Mouse (Mus musculus) liver, postnatal 0 days (tissue): ENCODE measurements around the gene Tbc1d14. TPM values are rescaled to one million over a fixed set of nuclear protein-coding genes. Genes with fewer than 3 reads are reported as not detected.

Experiments used
- ATAC-seq: fragments of 200-750 bp; cut with Nextera tagmentation; 2 replicates; pipeline ENCODE4 v1.8.0; 2017; ENCODE audit warnings: mild to moderate bottlenecking, moderate library complexity
- DNase-seq: peaks from one replicate; pipeline ENCODE4 v3.0.0-alpha.2; 2016
- H3K27ac ChIP-seq: fragments of 300-500 bp; sonication (generic); 2 replicates; pipeline ENCODE4 v1.5.1; 2014; ENCODE audit warnings: antibody characterized with exemption, moderate library complexity, mild to moderate bottlenecking, low read depth
- H3K27me3 ChIP-seq: fragments of 300-500 bp; sonication (generic); 2 replicates; pipeline ENCODE4 v1.6.1; 2014; ENCODE audit warnings: low read length, control low read depth, mixed read lengths; ENCODE audit not compliant: insufficient read depth
- H3K36me3 ChIP-seq: fragments of 300-500 bp; sonication (generic); replicated peaks from 2 replicates; pipeline ENCODE4 v1.6.1; 2014; ENCODE audit warnings: mild to moderate bottlenecking, control low read depth, low read length, moderate library complexity, mixed read lengths; ENCODE audit not compliant: insufficient read depth
- H3K4me1 ChIP-seq: fragments of 300-500 bp; sonication (generic); 2 replicates; pipeline ENCODE4 v1.6.1; 2014; ENCODE audit warnings: antibody characterized with exemption, mild to moderate bottlenecking, control low read depth; ENCODE audit not compliant: insufficient read depth
- H3K4me2 ChIP-seq: fragments of 300-500 bp; sonication (generic); 2 replicates; pipeline ENCODE4 v1.6.1; 2014; ENCODE audit warnings: low read depth, mild to moderate bottlenecking, low read length, moderate library complexity, mixed read lengths
- H3K4me3 ChIP-seq: fragments of 300-500 bp; sonication (generic); 2 replicates; pipeline ENCODE4 v1.5.1; 2014; ENCODE audit warnings: low read depth, low read length
- H3K9ac ChIP-seq: fragments of 300-500 bp; sonication (generic); replicated peaks from 2 replicates; pipeline ENCODE4 v1.6.1; 2014; ENCODE audit warnings: mild to moderate bottlenecking, moderate library complexity
- H3K9me3 ChIP-seq: fragments of 300-500 bp; sonication (generic); 2 replicates; pipeline ENCODE4 v1.6.1; 2016; ENCODE audit warnings: mild to moderate bottlenecking, control low read depth, low read length, mixed read lengths
- CTCF ChIP-seq: sonication (generic); IDR thresholded peaks from 2 replicates; pipeline ENCODE4 v1.5.1; 2016; ENCODE audit warnings: antibody characterized with exemption, low read depth
- EP300 ChIP-seq: IDR thresholded peaks from 2 replicates; pipeline ENCODE4 v1.6.1; 2016; ENCODE audit warnings: antibody characterized with exemption, low read depth, mild to moderate bottlenecking
- WGBS: fragments of 180-500 bp; shearing (Covaris S2); extraction: QIAGEN DNeasy Blood & Tissue Kit; methylation state at CpG from one replicate; pipeline ENCODE4 v1.1.7; 2014; ENCODE audit not compliant: insufficient replicate concordance; 5-methylcytosine and 5-hydroxymethylcytosine counted together
- polyA plus RNA-seq: library from polyadenylated mRNA; unstranded; fragments of >200 nt; fragmentation: Nextera tagmentation; extraction: Ambion mirVana; gene quantifications from 2 replicates; pipeline ENCODE4 v1.2.1, GENCODE M21; 2015

Tbc1d14 gene
- polyA plus RNA-seq, 1 experiment from 2014 or later, result 6.5 TPM

- WGBS, result 93% methylated on average over 1 of the region's 1 CpGs
- Histone ChIP-seq H3K4me1 (no peaks in the 10 kb centered on the region), H3K27me3 (no peaks in the 10 kb centered on the region), H3K4me3 (no peak overlapping the region), H3K9ac (no peak overlapping the region), H3K27ac (no peak overlapping the region), H3K4me2 (no peak overlapping the region), H3K9me3 (no peaks in the 10 kb centered on the region), H3K36me3 (peaks cover 40% of the 10 kb centered on the region)
- DNase-seq (no peak), ATAC-seq (no peak)
- TF ChIP-seq CTCF (no peak), EP300 (no peak)
Measured at GRCm38 (mm10) chr5:36598883-36599282, 5.8 kb upstream of the Tbc1d14 start.

DNA sequence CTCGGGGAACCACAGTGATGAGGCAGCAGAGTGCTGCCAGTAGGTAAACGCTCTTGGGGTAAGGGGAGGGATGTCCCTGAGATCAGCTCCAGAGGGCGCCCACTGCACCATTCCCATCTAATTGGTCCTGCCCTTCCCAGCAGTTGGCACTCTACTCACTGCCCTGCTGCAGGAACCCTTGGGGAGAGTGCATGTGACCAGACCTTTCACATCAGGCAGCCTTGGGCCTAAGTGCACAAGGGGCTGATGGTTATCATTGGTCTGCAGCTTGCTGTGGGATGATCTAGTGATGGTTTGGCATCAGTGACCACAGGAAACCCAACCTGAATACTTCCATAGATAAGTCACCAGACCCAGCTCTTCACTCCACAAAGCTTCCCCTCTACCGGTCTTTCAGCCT, 4.6 kb upstream of the Tbc1d14 start:
- Histone ChIP-seq H3K4me1 (no peaks in the 10 kb centered on the region), H3K9ac (no peak overlapping the region), H3K36me3 (peaks cover 27% of the 10 kb centered on the region), H3K4me2 (no peak overlapping the region), H3K9me3 (no peaks in the 10 kb centered on the region), H3K4me3 (no peak overlapping the region), H3K27me3 (no peaks in the 10 kb centered on the region), H3K27ac (no peak overlapping the region)
- 20% methylated on average over 4 of the region's 4 CpGs for WGBS
- DNase-seq, result no peak
- no peak; the same call in 1 of the 2 replicates for ATAC-seq
- peak; percentile 52 for TF ChIP-seq CTCF
- no peak for TF ChIP-seq EP300

DNA sequence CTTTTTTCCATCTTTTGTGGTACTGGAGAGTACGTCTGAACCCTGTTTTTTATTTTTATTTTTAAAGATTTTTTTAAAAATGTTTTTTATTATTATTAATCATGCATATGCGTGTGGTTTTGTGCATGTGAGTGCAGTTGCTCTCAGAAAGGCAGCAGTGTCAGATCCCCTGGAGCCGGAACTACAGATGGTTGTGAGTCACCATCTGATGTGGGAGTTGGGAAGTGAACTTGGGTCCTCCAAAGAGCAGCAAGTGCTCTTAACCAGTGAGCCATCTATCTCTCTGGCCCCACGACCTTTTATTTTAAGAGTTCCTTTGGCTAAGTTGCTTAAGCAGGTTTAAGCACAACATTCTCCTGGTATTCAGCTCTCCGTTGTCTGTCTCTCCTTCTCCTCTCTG, 3.1 kb upstream of the Tbc1d14 start:
- no peak overlapping the region for H3K4me3 ChIP-seq
- H3K4me1 ChIP-seq, result no peaks in the 10 kb centered on the region
- TF ChIP-seq EP300 (no peak), CTCF (no peak)
- ATAC-seq (no peak), DNase-seq (no peak)
- no peaks in the 10 kb centered on the region for H3K9me3 ChIP-seq
- H3K27me3 ChIP-seq, result no peaks in the 10 kb centered on the region
- no peak overlapping the region for H3K4me2 ChIP-seq
- H3K27ac ChIP-seq, result no peak overlapping the region
- 60% methylated on average over 5 of the region's 5 CpGs for WGBS
- no peak overlapping the region for H3K9ac ChIP-seq
- H3K36me3 ChIP-seq, result peaks cover 14% of the 10 kb centered on the region

DNA sequence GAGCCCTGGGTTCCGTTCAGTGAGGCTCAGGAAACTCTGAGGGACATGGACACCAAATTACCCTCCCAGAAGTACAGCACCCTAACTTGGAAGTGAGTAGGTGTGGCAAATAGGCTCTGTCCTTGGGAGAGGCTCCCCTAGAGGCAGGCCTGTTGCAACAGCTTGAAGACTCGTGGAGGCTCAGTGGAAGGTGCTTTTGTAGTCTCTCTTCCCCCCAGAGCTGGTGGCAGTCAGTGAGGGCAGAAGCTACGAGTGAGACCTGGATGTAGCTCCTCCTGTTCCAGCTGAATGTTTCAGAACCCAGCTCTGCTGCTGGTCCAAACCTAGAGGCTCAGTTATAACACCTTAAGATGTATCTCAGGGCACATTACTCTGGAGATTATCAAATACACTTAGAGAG, 2.0 kb upstream of the Tbc1d14 start:
- Histone ChIP-seq H3K27ac (no peak overlapping the region), H3K4me3 (no peak overlapping the region)
- 20% methylated on average over 3 of the region's 3 CpGs for WGBS

DNA sequence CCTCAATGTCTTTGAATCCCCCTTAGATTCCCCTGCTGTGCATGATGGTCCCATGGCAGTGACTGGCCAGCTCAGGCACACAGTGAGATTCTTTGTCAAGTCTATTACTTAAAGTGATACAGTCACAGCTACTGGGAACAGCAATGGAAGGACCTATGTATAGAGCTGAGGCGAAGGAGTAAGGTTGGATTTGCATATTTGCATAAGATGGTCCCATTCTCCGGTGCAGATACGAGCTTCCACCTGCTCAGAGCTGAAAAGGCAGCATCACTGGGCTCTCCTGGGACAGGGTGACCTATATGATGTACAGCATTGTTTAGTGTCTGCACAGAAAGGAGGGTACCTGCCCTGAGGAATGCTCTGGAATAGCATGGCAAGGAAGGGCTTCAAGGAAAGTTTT, 1.3 kb upstream of the Tbc1d14 start:
- no peak overlapping the region for H3K27ac ChIP-seq
- H3K27me3 ChIP-seq, result no peaks in the 10 kb centered on the region
- H3K4me2 ChIP-seq, result no peak overlapping the region
- 81% methylated on average over 3 of the region's 3 CpGs for WGBS
- DNase-seq, result no peak
- 0 out of 2 replicates have a peak, but pooled peaks cover 2% of the 10 kb centered on the region for H3K36me3 ChIP-seq
- no peak overlapping the region for H3K9ac ChIP-seq
- H3K4me1 ChIP-seq, result no peaks in the 10 kb centered on the region
- no peaks in the 10 kb centered on the region for H3K9me3 ChIP-seq
- no peak for TF ChIP-seq EP300
- TF ChIP-seq CTCF, result no peak
- ATAC-seq, result no peak
- H3K4me3 ChIP-seq, result no peak overlapping the region

More for the DNA sequence above, 2.0 kb upstream of the Tbc1d14 start:
- DNase-seq, result no peak
- no peaks in the 10 kb centered on the region for H3K9me3 ChIP-seq
- H3K4me2 ChIP-seq, result no peak overlapping the region
- peaks cover 10% of the 10 kb centered on the region for H3K36me3 ChIP-seq
- no peak for ATAC-seq
- H3K9ac ChIP-seq, result no peak overlapping the region
- no peaks in the 10 kb centered on the region for H3K27me3 ChIP-seq
- no peaks in the 10 kb centered on the region for H3K4me1 ChIP-seq
- no peak for TF ChIP-seq EP300
- TF ChIP-seq CTCF, result peak; percentile 24

- ATAC-seq (no peak), DNase-seq (no peak)
- Histone ChIP-seq H3K4me3 (no peak overlapping the region), H3K4me1 (no peaks in the 10 kb centered on the region), H3K27me3 (no peaks in the 10 kb centered on the region), H3K36me3 (no peaks in the 10 kb centered on the region), H3K4me2 (no peak overlapping the region), H3K9me3 (no peaks in the 10 kb centered on the region), H3K9ac (no peak overlapping the region), H3K27ac (no peak overlapping the region)
- TF ChIP-seq EP300 (no peak), CTCF (no peak)
- 36% methylated on average over 5 of the region's 5 CpGs for WGBS
Measured at GRCm38 (mm10) chr5:36590499-36590920, 2.6 kb downstream of the Tbc1d14 start.

- no peaks in the 10 kb centered on the region for H3K27me3 ChIP-seq
- no peak overlapping the region for H3K9ac ChIP-seq
- H3K27ac ChIP-seq, result no peak overlapping the region
- peaks cover 16% of the 10 kb centered on the region for H3K4me1 ChIP-seq
- no peak overlapping the region for H3K4me2 ChIP-seq
- ATAC-seq (no peak), DNase-seq (no peak)
- no peak overlapping the region for H3K4me3 ChIP-seq
- H3K9me3 ChIP-seq, result no peaks in the 10 kb centered on the region
- TF ChIP-seq CTCF (peak; percentile 67), EP300 (no peak)
- WGBS, result 71% methylated on average over 6 of the region's 6 CpGs
- no peaks in the 10 kb centered on the region for H3K36me3 ChIP-seq
Measured at GRCm38 (mm10) chr5:36584299-36584698, 8.8 kb downstream of the Tbc1d14 start.
